ENCODE assay signal across 28 mouse cellular contexts in genomic region chr17:83816996-83817395, GRCm38 (mm10). TPM values are rescaled to one million over a fixed set of nuclear protein-coding genes. Genes with fewer than 3 reads are reported as not detected.
DNase-seq lines count a peak whose midpoint lies in the region; ATAC-seq and TF ChIP-seq lines count a peak whose summit lies in the region.
"Had no signal": no experiment of that assay in that cellular context is flagged by ENCODE, and none has a peak within 500 bp of the region (broad histone marks: within the 10 kb centered on the region; RNA-seq: fewer than 3 reads in every experiment).

No protein-coding gene starts in this region.

- no peaks in the 10 kb centered on the region for H3K27me3 ChIP-seq in kidney, embryonic 14.5 days (ENCODE audit: control insufficient read depth, insufficient read depth, low read length)
- no peaks in the 10 kb centered on the region for H3K27me3 ChIP-seq in kidney, postnatal 0 days (ENCODE audit: insufficient read depth, low read length)
- H3K27me3 ChIP-seq: heart, embryonic 12.5 days; heart, embryonic 15.5 days had no signal

- no peak for DNase-seq in kidney, postnatal 36 days
- DNase-seq in kidney, postnatal 0 days (ENCODE audit: low spot score): no peak
- DNase-seq in kidney, postnatal 4 days: no peak
- no peak for DNase-seq in lung, postnatal 36 days
- no peak for DNase-seq in right cerebral cortex, postnatal 25 days
- no peak for DNase-seq in heart, postnatal 14 days
- DNase-seq: adrenal gland, adult 8-10 months; adrenal gland, postnatal 25 days; cerebellum, adult 11-12 months; cerebellum, adult 8-10 months; cerebellum, postnatal 10 days; cerebellum, postnatal 36 days; forebrain, postnatal 0 days; gastrocnemius, adult 2 months; gastrocnemius, postnatal 14 days; heart, adult 18-20 months; heart, postnatal 10 days; heart, postnatal 4 days had no signal

- WGBS in kidney, embryonic 14.5 days: 54% methylated on average over 7 of the region's 7 CpGs
- WGBS in kidney, postnatal 0 days: 41% methylated on average over 7 of the region's 7 CpGs

- H3K27ac ChIP-seq in kidney, embryonic 14.5 days (ENCODE audit: low read depth, low read length): no peak overlapping the region
- no peak overlapping the region for H3K27ac ChIP-seq in kidney, postnatal 0 days
- H3K27ac ChIP-seq: gastrocnemius, adult 2 months; heart, embryonic 15.5 days; hindbrain, embryonic 14.5 days; hindbrain, postnatal 0 days had no signal

- no peaks in the 10 kb centered on the region; the same call in 1 of the 2 replicates for H3K36me3 ChIP-seq in kidney, embryonic 14.5 days (ENCODE audit: control insufficient read depth, insufficient read depth, low read length)
- H3K36me3 ChIP-seq in kidney, postnatal 0 days (ENCODE audit: insufficient read depth, low read length): 0 out of 2 replicates have a peak, but pooled peaks cover 5% of the 10 kb centered on the region
- H3K36me3 ChIP-seq: heart, embryonic 15.5 days had no signal

- intact Hi-C loops in heart, postnatal 14 days (cut with DNase I): no loop called here

- 0 out of 2 replicates have a peak, but pooled peaks cover 3% of the 10 kb centered on the region for H3K4me1 ChIP-seq in kidney, embryonic 14.5 days (ENCODE audit: control insufficient read depth, insufficient read depth, low read length)
- no peaks in the 10 kb centered on the region for H3K4me1 ChIP-seq in kidney, postnatal 0 days (replicated peaks; ENCODE audit: insufficient read depth, low read length)

- H3K4me3 ChIP-seq in kidney, embryonic 14.5 days (ENCODE audit: low read length): no peak overlapping the region
- no peak overlapping the region for H3K4me3 ChIP-seq in kidney, postnatal 0 days (replicated peaks; ENCODE audit: low read depth, low read length)
- H3K4me3 ChIP-seq: gastrocnemius, adult 2 months; heart, embryonic 12.5 days; heart, embryonic 15.5 days had no signal

- TF ChIP-seq CTCF in kidney, postnatal 0 days (IDR thresholded peaks at IDR 0.05; ENCODE audit: low read depth): no peak

- ATAC-seq in kidney, embryonic 14.5 days (ENCODE audit: low FRiP score, low TSS enrichment): peak; percentile 29; the same call in 1 of the 2 replicates
- ATAC-seq in kidney, postnatal 0 days (replicated peaks; ENCODE audit: low FRiP score, low read depth): 0 out of 2 replicates have a peak, but pooled peaks have one; percentile 52
- peak; percentile 61 for ATAC-seq in granulocyte monocyte progenitor cell, adult 5-6 weeks (replicated peaks; ENCODE audit: poor library complexity, severe bottlenecking)
- ATAC-seq: activated CD4-positive, CD25-positive, alpha-beta regulatory T cell, adult 4 months; forebrain, embryonic 14.5 days; forebrain, postnatal 0 days; hindbrain, postnatal 0 days had no signal

- no peak overlapping the region for H3K4me2 ChIP-seq in kidney, embryonic 14.5 days (replicated peaks; ENCODE audit: low read depth, low read length)
- H3K4me2 ChIP-seq in kidney, postnatal 0 days (ENCODE audit: low read length): no peak overlapping the region
- H3K4me2 ChIP-seq: heart, embryonic 12.5 days; heart, embryonic 15.5 days; hindbrain, embryonic 14.5 days had no signal

- H3K9me3 ChIP-seq in kidney, embryonic 14.5 days (ENCODE audit: control insufficient read depth, low read length): no peaks in the 10 kb centered on the region
- no peaks in the 10 kb centered on the region for H3K9me3 ChIP-seq in kidney, postnatal 0 days (replicated peaks; ENCODE audit: low read length)
- H3K9me3 ChIP-seq: heart, embryonic 12.5 days; heart, embryonic 15.5 days had no signal

- H3K9ac ChIP-seq in kidney, embryonic 14.5 days (ENCODE audit: low read depth, low read length): no peak overlapping the region
- no peak overlapping the region for H3K9ac ChIP-seq in kidney, postnatal 0 days (ENCODE audit: low read depth, low read length)
- H3K9ac ChIP-seq: forebrain, postnatal 0 days; heart, embryonic 12.5 days; heart, embryonic 15.5 days; hindbrain, embryonic 14.5 days had no signal

RNA-seq across cellular contexts. Expression of gene Haao, which starts 30.8 kb away (rescaled TPM):
- 0.72 and 0.91 TPM in 2 replicates for polyA plus RNA-seq in kidney, embryonic 14.5 days (2014; fragmentation: Nextera tagmentation; extraction: Ambion mirVana)
- 4.9 and 6.3 TPM in 2 replicates for polyA plus RNA-seq in kidney, postnatal 0 days (2015; fragmentation: Nextera tagmentation; extraction: Ambion mirVana)
- total RNA-seq in granulocyte monocyte progenitor cell, adult 5-6 weeks (2014; fragmentation: Nextera tagmentation): 36.7 and 42.2 TPM in 2 replicates
- 17.0 and 26.2 TPM in 2 replicates for total RNA-seq in granulocyte monocyte progenitor cell, adult 5-6 weeks (2017)
- not detected for total RNA-seq in heart, postnatal 14 days (2021)
- total RNA-seq: forebrain, postnatal 0 days; gastrocnemius, adult 2 months; gastrocnemius, postnatal 14 days; heart, postnatal 10 days had no signal
- polyA plus RNA-seq: forebrain, embryonic 11.5 days; forebrain, postnatal 0 days; hindbrain, embryonic 11.5 days; hindbrain, embryonic 14.5 days had no signal

Comparison
In these comparisons a context has a peak if more than half of its experiments do, and no peak if none do; other contexts are left out.
1. RNA of gene Haao, which starts 30.8 kb away (total RNA-seq): 17.0 to 42.2 TPM in granulocyte monocyte progenitor cell, adult 5-6 weeks; not detected in heart, postnatal 14 days; every median in the first group is over 10 times any median in the second.
2. Peak in every context shown above with its lines, with median percentiles within 50 percentile points of each other: ATAC-seq.